ENCODE assay signal across 10 mouse cellular contexts in the genomic region with DNA sequence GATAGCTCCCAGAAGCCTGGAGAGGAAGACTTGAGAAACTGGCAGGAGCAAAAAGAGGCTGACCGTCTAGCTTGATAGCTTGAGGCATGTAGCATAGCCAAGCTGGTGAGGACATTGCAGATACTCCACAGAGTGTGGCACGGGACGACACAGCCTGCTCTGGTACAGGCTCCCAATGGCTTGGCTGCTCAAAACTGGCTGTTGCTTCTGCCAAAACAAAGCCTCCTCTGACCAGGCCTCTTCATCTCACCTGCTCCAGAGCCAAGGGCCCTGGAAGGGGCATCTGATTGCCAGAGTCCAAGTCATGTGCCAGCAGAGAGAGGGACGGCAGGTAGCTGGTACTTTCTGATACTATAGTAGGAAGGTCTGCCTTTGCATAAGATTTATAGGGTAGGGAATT.
"Had no signal": no experiment of that assay in that cellular context is flagged by ENCODE, and none has a peak within 500 bp of the region (broad histone marks: within the 10 kb centered on the region; RNA-seq: fewer than 3 reads in every experiment).

No protein-coding gene starts in this region.

- H3K4me1 ChIP-seq: limb, embryonic 15.5 days had no signal

- H3K36me3 ChIP-seq: limb, embryonic 15.5 days; liver, embryonic 12.5 days; midbrain, embryonic 13.5 days; stomach, embryonic 15.5 days had no signal

- H3K27ac ChIP-seq: limb, embryonic 15.5 days; liver, embryonic 12.5 days; midbrain, embryonic 13.5 days; stomach, embryonic 15.5 days had no signal

- DNase-seq: kidney, postnatal 14 days; lung, embryonic 14.5 days; lung, postnatal 10 days; lung, postnatal 4 days; right cerebral cortex, postnatal 14 days; thymus, postnatal 36 days had no signal

- ATAC-seq: liver, embryonic 12.5 days; midbrain, embryonic 13.5 days had no signal

- H3K27me3 ChIP-seq: limb, embryonic 15.5 days; liver, embryonic 12.5 days; midbrain, embryonic 13.5 days; stomach, embryonic 15.5 days had no signal

- H3K9ac ChIP-seq: limb, embryonic 15.5 days; liver, embryonic 12.5 days; lung, embryonic 14.5 days; midbrain, embryonic 13.5 days; stomach, embryonic 15.5 days had no signal

- H3K4me3 ChIP-seq: limb, embryonic 15.5 days; liver, embryonic 12.5 days; midbrain, embryonic 13.5 days; stomach, embryonic 15.5 days had no signal

- H3K9me3 ChIP-seq: limb, embryonic 15.5 days; liver, embryonic 12.5 days; midbrain, embryonic 13.5 days; stomach, embryonic 15.5 days had no signal

- H3K4me2 ChIP-seq: limb, embryonic 15.5 days; liver, embryonic 12.5 days; lung, embryonic 14.5 days; midbrain, embryonic 13.5 days; stomach, embryonic 15.5 days had no signal
